Mouse (Mus musculus) heart, embryonic 15.5 days (tissue): ENCODE measurements around the gene Dpp6. TPM values are rescaled to one million over a fixed set of nuclear protein-coding genes. Genes with fewer than 3 reads are reported as not detected.
"Not testable (repeated sequence)": the region's sequence is repeated elsewhere in the genome, so short reads cannot be mapped to it uniquely, and the experiment has no call there.

Experiments used
- ATAC-seq: fragments of 200-750 bp; cut with Nextera tagmentation; replicated peaks from 2 replicates; pipeline ENCODE4 v1.8.0; 2017; ENCODE audit warnings: low read depth, moderate TSS enrichment; ENCODE audit not compliant: insufficient number of reproducible peaks, insufficient read depth, low FRiP score
- H3K27ac ChIP-seq: fragments of 300-500 bp; sonication (generic); 2 replicates; pipeline ENCODE4 v1.5.1; 2015; ENCODE audit warnings: mild to moderate bottlenecking, inconsistent platforms
- H3K27me3 ChIP-seq: fragments of 300-500 bp; sonication (generic); 2 replicates; pipeline ENCODE4 v1.6.1; 2015; ENCODE audit warnings: inconsistent platforms
- H3K36me3 ChIP-seq: fragments of 300-500 bp; sonication (generic); 2 replicates; pipeline ENCODE4 v1.6.1; 2015; ENCODE audit warnings: mild to moderate bottlenecking, inconsistent platforms
- H3K4me1 ChIP-seq: fragments of 300-500 bp; sonication (generic); replicated peaks from 2 replicates; pipeline ENCODE4 v1.6.1; 2015; ENCODE audit warnings: inconsistent platforms
- H3K4me2 ChIP-seq: fragments of 300-500 bp; sonication (generic); 2 replicates; pipeline ENCODE4 v1.6.1; 2015; ENCODE audit warnings: inconsistent platforms, mild to moderate bottlenecking, moderate library complexity
- H3K4me3 ChIP-seq: fragments of 300-500 bp; sonication (generic); 2 replicates; pipeline ENCODE4 v1.5.1; 2015; ENCODE audit warnings: mild to moderate bottlenecking, inconsistent platforms
- H3K9ac ChIP-seq: fragments of 300-500 bp; sonication (generic); 2 replicates; pipeline ENCODE4 v1.6.1; 2015; ENCODE audit warnings: mild to moderate bottlenecking, inconsistent platforms
- H3K9me3 ChIP-seq: fragments of 300-500 bp; sonication (generic); replicated peaks from 2 replicates; pipeline ENCODE4 v1.6.1; 2016; ENCODE audit warnings: inconsistent platforms
- WGBS: fragments of 180-500 bp; shearing (Covaris S2); methylation state at CpG from one replicate; pipeline ENCODE4 v1.1.7; 2015; ENCODE audit warnings: mixed read lengths; 5-methylcytosine and 5-hydroxymethylcytosine counted together
- polyA plus RNA-seq: library from polyadenylated mRNA; unstranded; fragments of >200 nt; fragmentation: Nextera tagmentation; extraction: Ambion mirVana; gene quantifications from 2 replicates; pipeline ENCODE4 v1.2.1, GENCODE M21; 2015

The Dpp6 gene
- polyA plus RNA-seq, 1 experiment from 2014 or later, result 0.47 TPM

- Histone ChIP-seq H3K27me3 (no peaks in the 10 kb centered on the region), H3K27ac (no peak overlapping the region), H3K9me3 (no peaks in the 10 kb centered on the region), H3K4me3 (no peak overlapping the region), H3K4me1 (no peaks in the 10 kb centered on the region), H3K36me3 (no peaks in the 10 kb centered on the region), H3K4me2 (no peak overlapping the region), H3K9ac (no peak overlapping the region)
- ATAC-seq, result no peak
These were observed 616.6 kb downstream of the Dpp6 start for GRCm38 (mm10) chr5:27433584-27433983.

DNA sequence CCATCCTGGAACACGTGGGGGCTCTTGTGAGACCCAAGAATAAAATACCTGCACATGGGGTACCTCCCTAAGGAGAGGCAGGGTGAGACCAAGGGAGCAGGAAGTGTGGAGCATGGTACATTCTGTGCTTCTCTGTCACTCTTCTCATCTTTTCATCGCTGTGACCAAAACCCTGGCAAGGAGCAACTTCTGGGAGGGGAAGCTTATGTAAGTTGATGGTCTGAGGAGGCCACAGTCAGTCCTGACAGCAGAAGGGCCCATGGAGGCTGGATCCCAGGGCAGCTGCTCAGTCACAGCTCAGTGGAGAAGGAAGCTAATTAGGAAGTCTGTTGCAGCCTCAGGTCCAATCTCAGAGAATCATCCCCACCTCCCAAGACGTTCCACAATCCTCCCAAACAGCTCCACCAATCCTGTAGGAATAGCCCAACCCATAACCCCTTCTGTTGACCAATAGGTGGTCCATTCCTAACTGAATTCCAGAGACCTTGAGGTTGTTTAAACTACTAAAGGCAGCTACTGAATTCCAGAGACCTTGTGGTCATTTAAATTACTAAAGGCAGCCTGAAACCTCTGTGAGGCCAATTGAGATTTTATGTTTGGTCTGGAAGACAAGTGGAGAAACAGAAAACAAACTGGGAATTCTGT is 636.3 kb downstream of the Dpp6 start:
- H3K4me2 ChIP-seq, result no peak overlapping the region
- H3K9ac ChIP-seq, result no peak overlapping the region
- no peak for ATAC-seq
- 30% methylated on average over 3 of the region's 3 CpGs for WGBS
- H3K4me3 ChIP-seq, result no peak overlapping the region
- no peak overlapping the region for H3K27ac ChIP-seq
- no peaks in the 10 kb centered on the region for H3K4me1 ChIP-seq
- no peaks in the 10 kb centered on the region for H3K9me3 ChIP-seq
- no peaks in the 10 kb centered on the region for H3K36me3 ChIP-seq
- H3K27me3 ChIP-seq, result no peaks in the 10 kb centered on the region

- Histone ChIP-seq H3K27me3 (no peaks in the 10 kb centered on the region), H3K9ac (no peak overlapping the region), H3K4me2 (no peak overlapping the region), H3K27ac (no peak overlapping the region), H3K36me3 (no peaks in the 10 kb centered on the region), H3K9me3 (no peaks in the 10 kb centered on the region), H3K4me3 (no peak overlapping the region), H3K4me1 (no peaks in the 10 kb centered on the region)
- WGBS, result 73% methylated on average over 3 of the region's 3 CpGs
- ATAC-seq, result no peak
These were observed 637.4 kb downstream of the Dpp6 start for GRCm38 (mm10) chr5:27454386-27454785.

DNA sequence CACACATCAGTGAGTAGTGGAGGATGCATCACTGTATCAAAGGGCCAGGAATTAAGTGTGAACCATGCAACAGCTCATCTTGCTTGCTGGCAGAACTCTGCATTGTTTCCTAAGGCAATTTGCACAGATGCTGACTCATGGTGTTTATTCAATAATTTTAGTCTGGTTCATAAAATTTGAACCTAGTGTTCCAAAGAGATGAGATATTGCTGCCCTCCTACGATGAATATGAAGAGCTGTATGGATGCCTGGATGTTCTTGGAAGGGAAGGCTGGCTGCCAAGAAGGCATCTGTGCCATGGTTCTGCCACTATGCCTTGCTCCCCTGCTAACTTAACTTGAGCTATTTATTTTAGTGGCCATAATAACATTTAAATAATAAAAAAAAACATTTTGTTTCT is 640.0 kb downstream of the Dpp6 start:
- no peaks in the 10 kb centered on the region for H3K27me3 ChIP-seq
- ATAC-seq, result no peak
- H3K4me3 ChIP-seq, result no peak overlapping the region
- no peak overlapping the region for H3K4me2 ChIP-seq
- no peaks in the 10 kb centered on the region for H3K9me3 ChIP-seq
- WGBS, result 89% methylated on average over 1 of the region's 1 CpGs
- H3K4me1 ChIP-seq, result no peaks in the 10 kb centered on the region
- H3K27ac ChIP-seq, result no peak overlapping the region
- no peaks in the 10 kb centered on the region for H3K36me3 ChIP-seq
- H3K9ac ChIP-seq, result no peak overlapping the region

DNA sequence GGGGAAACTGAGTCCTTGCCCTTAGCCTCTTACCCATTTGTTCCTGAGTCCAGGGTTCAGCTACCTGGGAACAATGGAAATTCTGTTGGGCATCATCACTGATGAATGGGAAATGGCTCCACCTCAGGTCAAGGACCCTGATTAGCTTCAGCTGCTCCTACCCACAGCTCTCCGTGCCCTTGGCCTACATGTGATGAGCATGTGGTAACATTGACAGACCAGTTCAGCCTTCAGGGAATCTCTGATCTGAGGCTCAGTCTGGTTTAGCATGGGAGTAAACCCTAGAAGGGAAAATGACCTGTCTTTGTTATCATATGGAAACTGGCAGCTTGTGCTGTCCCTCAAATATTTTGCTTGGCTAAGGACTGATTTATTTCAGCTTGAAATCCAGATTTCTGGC is 640.7 kb downstream of the Dpp6 start:
- H3K4me1 ChIP-seq, result no peaks in the 10 kb centered on the region
- no peaks in the 10 kb centered on the region for H3K36me3 ChIP-seq
- no peak overlapping the region for H3K27ac ChIP-seq
- H3K4me3 ChIP-seq, result no peak overlapping the region
- no peak overlapping the region for H3K9ac ChIP-seq
- 59% methylated on average over 1 of the region's 1 CpGs for WGBS
- no peaks in the 10 kb centered on the region for H3K9me3 ChIP-seq
- ATAC-seq, result no peak
- H3K4me2 ChIP-seq, result no peak overlapping the region
- H3K27me3 ChIP-seq, result no peaks in the 10 kb centered on the region

GRCm38 (mm10) chr5:27474964-27475465 is 658.0 kb downstream of the Dpp6 start:
- Histone ChIP-seq H3K27ac (no peak overlapping the region), H3K4me2 (no peak overlapping the region), H3K9me3 (no peaks in the 10 kb centered on the region), H3K9ac (no peak overlapping the region), H3K4me3 (no peak overlapping the region), H3K27me3 (no peaks in the 10 kb centered on the region), H3K36me3 (no peaks in the 10 kb centered on the region), H3K4me1 (no peaks in the 10 kb centered on the region)
- no peak for ATAC-seq
- WGBS, result 62% methylated on average over 4 of the region's 4 CpGs

DNA sequence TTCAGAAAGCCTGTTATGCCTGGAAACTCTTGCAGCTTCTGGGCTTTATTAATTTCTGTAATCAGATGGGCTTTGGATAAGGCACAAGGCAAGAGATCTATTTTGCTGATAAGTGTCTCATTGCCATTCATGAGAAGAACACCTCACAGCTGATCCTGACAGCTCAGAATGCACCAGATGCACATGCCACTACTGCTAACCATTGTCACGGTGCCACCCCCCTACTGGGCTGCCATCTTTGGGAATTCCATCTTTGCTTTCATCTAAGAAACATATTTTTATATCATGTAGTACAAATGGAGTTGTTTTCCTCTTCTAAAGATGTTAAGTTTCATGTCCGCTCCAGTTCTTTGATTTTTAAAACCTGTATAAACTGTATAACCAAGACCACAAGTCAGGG is 664.7 kb downstream of the Dpp6 start:
- H3K9me3 ChIP-seq, result no peaks in the 10 kb centered on the region
- H3K27me3 ChIP-seq, result no peaks in the 10 kb centered on the region
- no peaks in the 10 kb centered on the region for H3K36me3 ChIP-seq
- no peak overlapping the region for H3K27ac ChIP-seq
- WGBS, result 76% methylated on average over 2 of the region's 2 CpGs
- H3K4me2 ChIP-seq, result no peak overlapping the region
- H3K4me3 ChIP-seq, result no peak overlapping the region
- no peak for ATAC-seq
- H3K4me1 ChIP-seq, result no peaks in the 10 kb centered on the region
- H3K9ac ChIP-seq, result no peak overlapping the region

DNA sequence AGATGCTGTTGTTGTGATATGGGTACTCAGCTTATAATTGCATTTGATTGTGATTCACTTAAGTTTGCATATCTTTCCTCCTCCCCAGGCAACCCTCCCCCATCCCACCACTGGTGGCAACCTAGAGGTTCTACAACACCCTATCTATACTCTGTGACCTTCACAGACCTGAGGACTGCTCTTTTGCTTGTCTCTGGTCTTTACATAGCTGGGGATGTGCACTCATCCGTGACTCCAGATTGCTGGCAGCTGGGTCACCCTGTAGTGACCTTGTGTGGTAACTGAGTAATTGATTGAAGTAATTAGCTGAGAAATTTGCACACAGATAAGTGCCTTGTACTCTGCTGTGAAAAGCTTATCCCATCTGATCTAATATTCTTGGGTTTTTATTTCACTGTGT is 669.1 kb downstream of the Dpp6 start:
- no peak overlapping the region for H3K4me3 ChIP-seq
- H3K9me3 ChIP-seq, result no peaks in the 10 kb centered on the region
- no peaks in the 10 kb centered on the region for H3K36me3 ChIP-seq
- ATAC-seq, result no peak
- no peak overlapping the region for H3K4me2 ChIP-seq
- H3K27ac ChIP-seq, result no peak overlapping the region
- H3K4me1 ChIP-seq, result no peaks in the 10 kb centered on the region
- WGBS, result 32% methylated on average over 1 of the region's 1 CpGs
- no peaks in the 10 kb centered on the region for H3K27me3 ChIP-seq
- H3K9ac ChIP-seq, result no peak overlapping the region

- no peak overlapping the region for H3K4me2 ChIP-seq
- H3K9ac ChIP-seq, result no peak overlapping the region
- no peaks in the 10 kb centered on the region for H3K36me3 ChIP-seq
- no peaks in the 10 kb centered on the region for H3K4me1 ChIP-seq
- H3K27me3 ChIP-seq, result no peaks in the 10 kb centered on the region
- no peaks in the 10 kb centered on the region for H3K9me3 ChIP-seq
- no peak for ATAC-seq
- H3K4me3 ChIP-seq, result no peak overlapping the region
- no peak overlapping the region for H3K27ac ChIP-seq
- WGBS, result 77% methylated on average over 4 of the region's 4 CpGs
These were observed 673.9 kb downstream of the Dpp6 start for GRCm38 (mm10) chr5:27490942-27491341.

DNA sequence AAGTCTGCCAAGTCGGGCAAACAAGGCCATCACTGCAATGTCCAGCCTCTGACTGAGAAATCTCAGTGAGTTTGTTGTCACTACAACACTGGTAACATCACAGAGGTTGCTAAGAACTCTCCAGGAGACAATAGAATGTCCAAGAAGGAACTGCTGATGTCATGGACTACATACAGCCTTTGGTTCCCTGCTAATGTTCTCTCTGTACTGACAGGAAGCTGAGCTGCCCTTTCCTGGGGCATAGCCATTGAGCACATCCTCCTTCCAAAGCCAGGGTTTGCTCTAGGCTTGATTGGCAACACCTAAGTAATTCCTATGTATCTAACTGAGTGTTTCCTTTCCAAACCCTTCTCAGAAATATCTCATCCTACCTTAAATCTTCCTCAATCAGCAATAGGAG is 684.3 kb downstream of the Dpp6 start, which contains the start of gene Speer4b:
Gene Speer4b, minus strand, starts transcription at position 101 of the 400 bp plus-strand sequence.
- not testable (repeated sequence) for H3K27ac ChIP-seq, H3K27me3 ChIP-seq, ATAC-seq, H3K4me2 ChIP-seq, H3K9me3 ChIP-seq, H3K4me3 ChIP-seq, H3K9ac ChIP-seq, H3K4me1 ChIP-seq, H3K36me3 ChIP-seq
- whole genome bisulfite sequencing, result 54% methylated on average over 1 of the region's 1 CpGs

DNA sequence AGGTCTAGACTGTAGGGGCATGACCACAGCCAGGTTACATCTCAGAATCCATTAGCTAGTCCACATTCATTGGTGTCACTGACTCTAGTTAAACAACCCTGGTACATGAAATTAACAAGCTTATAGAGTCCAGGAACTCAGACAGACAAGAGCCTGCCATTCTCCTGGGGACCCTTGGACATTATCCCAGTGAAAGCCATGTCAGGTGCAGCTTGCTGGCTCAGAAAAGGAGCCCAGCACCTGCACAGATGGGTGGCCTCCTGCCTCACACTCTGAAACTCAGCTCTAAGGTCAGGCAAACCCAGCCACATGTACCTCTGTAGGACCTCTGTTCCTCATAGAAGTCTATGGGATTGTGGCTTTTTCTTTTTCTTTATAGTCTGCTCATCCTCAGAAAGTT is 701.7 kb downstream of the Dpp6 start:
- Histone ChIP-seq H3K4me1 (no peaks in the 10 kb centered on the region), H3K9ac (no peak overlapping the region), H3K4me2 (no peak overlapping the region), H3K27ac (no peak overlapping the region), H3K9me3 (no peaks in the 10 kb centered on the region), H3K27me3 (no peaks in the 10 kb centered on the region), H3K36me3 (no peaks in the 10 kb centered on the region), H3K4me3 (no peak overlapping the region)
- ATAC-seq, result no peak

DNA sequence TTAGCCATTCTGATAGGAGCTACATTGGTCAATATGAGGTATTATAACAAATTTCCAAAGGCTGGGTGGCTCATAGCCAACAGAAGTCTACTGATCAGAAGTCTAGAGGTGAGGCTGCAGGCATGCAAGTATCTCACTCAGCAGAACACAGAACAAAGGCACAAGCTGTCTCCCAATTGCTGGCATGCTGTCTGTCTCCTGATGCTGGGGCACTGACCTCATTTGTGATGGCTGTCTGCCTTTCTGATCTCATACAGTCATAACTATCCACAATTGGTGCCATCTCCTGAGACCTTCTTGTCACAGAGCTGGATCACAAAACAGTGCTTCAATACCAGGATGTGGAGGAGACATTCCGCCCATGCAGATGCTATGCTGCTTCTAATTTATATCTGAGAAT is 709.9 kb downstream of the Dpp6 start:
- Histone ChIP-seq H3K4me3 (no peak overlapping the region), H3K4me2 (no peak overlapping the region), H3K36me3 (no peaks in the 10 kb centered on the region), H3K4me1 (no peaks in the 10 kb centered on the region), H3K9me3 (no peaks in the 10 kb centered on the region), H3K9ac (no peak overlapping the region), H3K27me3 (no peaks in the 10 kb centered on the region), H3K27ac (no peak overlapping the region)
- ATAC-seq, result no peak
- 71% methylated on average over 1 of the region's 1 CpGs for WGBS
